Mouse (Mus musculus) liver, postnatal 0 days (tissue): ENCODE data around the gene Tmem107. TPM values are rescaled to one million over a fixed set of nuclear protein-coding genes. Genes with fewer than 3 reads are reported as not detected.

Experiments
- ATAC-seq: fragments of 200-750 bp; cut with Nextera tagmentation; 2 replicates; pipeline ENCODE4 v1.8.0; 2017; ENCODE audit warnings: mild to moderate bottlenecking, moderate library complexity
- DNase-seq: peaks from one replicate; pipeline ENCODE4 v3.0.0-alpha.2; 2016
- H3K27ac ChIP-seq: fragments of 300-500 bp; sonication (generic); 2 replicates; pipeline ENCODE4 v1.5.1; 2014; ENCODE audit warnings: antibody characterized with exemption, moderate library complexity, mild to moderate bottlenecking, low read depth
- H3K27me3 ChIP-seq: fragments of 300-500 bp; sonication (generic); 2 replicates; pipeline ENCODE4 v1.6.1; 2014; ENCODE audit warnings: low read length, control low read depth, mixed read lengths; ENCODE audit not compliant: insufficient read depth
- H3K36me3 ChIP-seq: fragments of 300-500 bp; sonication (generic); replicated peaks from 2 replicates; pipeline ENCODE4 v1.6.1; 2014; ENCODE audit warnings: mild to moderate bottlenecking, control low read depth, low read length, moderate library complexity, mixed read lengths; ENCODE audit not compliant: insufficient read depth
- H3K4me1 ChIP-seq: fragments of 300-500 bp; sonication (generic); 2 replicates; pipeline ENCODE4 v1.6.1; 2014; ENCODE audit warnings: antibody characterized with exemption, mild to moderate bottlenecking, control low read depth; ENCODE audit not compliant: insufficient read depth
- H3K4me2 ChIP-seq: fragments of 300-500 bp; sonication (generic); 2 replicates; pipeline ENCODE4 v1.6.1; 2014; ENCODE audit warnings: low read depth, mild to moderate bottlenecking, low read length, moderate library complexity, mixed read lengths
- H3K4me3 ChIP-seq: fragments of 300-500 bp; sonication (generic); 2 replicates; pipeline ENCODE4 v1.5.1; 2014; ENCODE audit warnings: low read depth, low read length
- H3K9ac ChIP-seq: fragments of 300-500 bp; sonication (generic); replicated peaks from 2 replicates; pipeline ENCODE4 v1.6.1; 2014; ENCODE audit warnings: mild to moderate bottlenecking, moderate library complexity
- H3K9me3 ChIP-seq: fragments of 300-500 bp; sonication (generic); 2 replicates; pipeline ENCODE4 v1.6.1; 2016; ENCODE audit warnings: mild to moderate bottlenecking, control low read depth, low read length, mixed read lengths
- CTCF ChIP-seq: sonication (generic); IDR thresholded peaks from 2 replicates; pipeline ENCODE4 v1.5.1; 2016; ENCODE audit warnings: antibody characterized with exemption, low read depth
- EP300 ChIP-seq: IDR thresholded peaks from 2 replicates; pipeline ENCODE4 v1.6.1; 2016; ENCODE audit warnings: antibody characterized with exemption, low read depth, mild to moderate bottlenecking
- WGBS: fragments of 180-500 bp; shearing (Covaris S2); extraction: QIAGEN DNeasy Blood & Tissue Kit; methylation state at CpG from one replicate; pipeline ENCODE4 v1.1.7; 2014; ENCODE audit not compliant: insufficient replicate concordance; 5-methylcytosine and 5-hydroxymethylcytosine counted together
- polyA plus RNA-seq: library from polyadenylated mRNA; unstranded; fragments of >200 nt; fragmentation: Nextera tagmentation; extraction: Ambion mirVana; gene quantifications from 2 replicates; pipeline ENCODE4 v1.2.1, GENCODE M21; 2015

The Tmem107 gene
- polyA plus RNA-seq, 1 experiment from 2014 or later: 13.0 TPM

DNA sequence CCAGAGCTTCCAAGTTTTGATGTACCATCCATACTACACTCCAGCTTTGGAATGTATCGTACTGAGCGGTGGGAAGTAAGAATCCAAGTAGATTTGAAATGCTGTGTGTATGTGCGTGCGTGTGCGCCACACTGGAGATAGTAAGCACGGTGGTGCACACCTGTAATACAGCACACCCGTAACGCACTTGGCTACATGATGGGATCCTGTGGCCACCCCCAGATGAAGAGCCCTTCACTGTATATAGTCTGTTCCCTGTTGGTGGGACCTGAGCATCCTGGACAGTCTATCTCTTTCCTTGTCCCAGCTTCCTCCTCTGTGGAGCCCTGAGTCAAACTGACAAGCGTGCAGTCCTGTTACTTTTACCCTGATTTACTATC lies 24.2 kb upstream of the Tmem107 start:
- ATAC-seq: no peak
- Histone ChIP-seq H3K27me3 (no peaks in the 10 kb centered on the region), H3K27ac (peak overlapping the region; percentile 93), H3K4me1 (peaks cover 19% of the 10 kb centered on the region), H3K4me2 (peak overlapping the region; percentile 93), H3K36me3 (peaks cover 35% of the 10 kb centered on the region), H3K9ac (peak overlapping the region; percentile 93), H3K4me3 (peak overlapping the region; percentile 92), H3K9me3 (no peaks in the 10 kb centered on the region)
- DNase-seq: no peak
- WGBS: 8% methylated on average over 9 of the region's 9 CpGs
- TF ChIP-seq CTCF (no peak), EP300 (no peak)

DNA sequence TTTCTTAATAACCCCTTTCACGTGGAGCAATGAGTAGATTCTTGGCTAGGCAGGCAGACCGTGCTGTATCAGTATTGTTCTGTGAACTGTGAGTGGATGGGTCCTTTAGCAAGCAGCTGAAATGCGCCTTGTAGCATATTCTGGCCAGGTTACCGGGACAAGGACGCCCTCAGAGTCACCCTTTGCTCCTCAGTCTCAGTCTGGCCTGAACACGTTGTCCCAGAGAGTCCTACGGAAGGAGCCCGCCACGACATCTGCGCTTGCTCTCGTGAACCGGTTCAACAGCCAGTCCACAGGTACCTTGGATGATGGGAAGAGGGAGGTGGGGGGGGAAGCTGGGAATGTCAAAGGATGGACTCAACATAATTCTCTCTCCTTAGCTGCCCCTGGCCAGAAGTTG lies 23.0 kb upstream of the Tmem107 start:
- Histone ChIP-seq H3K4me1 (peaks cover 22% of the 10 kb centered on the region), H3K9ac (peak overlapping the region; percentile 42), H3K4me3 (peak overlapping the region; percentile 92)

DNA sequence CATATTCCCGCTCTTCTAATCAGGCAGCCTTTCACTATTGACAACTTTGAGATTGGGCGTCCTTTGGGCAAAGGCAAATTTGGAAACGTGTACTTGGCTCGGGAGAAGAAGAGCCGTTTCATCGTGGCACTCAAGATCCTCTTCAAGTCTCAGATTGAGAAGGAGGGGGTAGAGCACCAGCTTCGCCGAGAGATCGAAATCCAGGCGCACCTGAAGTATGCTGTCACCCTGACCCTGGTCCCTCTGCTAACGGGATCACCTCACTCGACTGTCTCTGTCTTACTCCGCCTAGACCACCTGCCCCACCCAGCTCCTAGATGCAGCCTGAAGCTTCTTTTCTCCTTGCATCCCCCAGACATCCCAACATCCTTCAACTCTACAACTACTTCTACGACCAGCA lies 22.5 kb upstream of the Tmem107 start:
- no peak for TF ChIP-seq CTCF
- TF ChIP-seq EP300: no peak
- Histone ChIP-seq H3K9ac (no peak overlapping the region), H3K36me3 (peaks cover 39% of the 10 kb centered on the region), H3K27ac (no peak overlapping the region), H3K27me3 (no peaks in the 10 kb centered on the region), H3K4me3 (no peak overlapping the region), H3K9me3 (no peaks in the 10 kb centered on the region), H3K4me1 (peaks cover 22% of the 10 kb centered on the region), H3K4me2 (no peak overlapping the region)
- 90% methylated on average over 14 of the region's 14 CpGs for WGBS
- DNase-seq (no peak), ATAC-seq (no peak)

More for the DNA sequence above, 23.0 kb upstream of the Tmem107 start:
- Histone ChIP-seq H3K36me3 (peaks cover 39% of the 10 kb centered on the region), H3K27me3 (no peaks in the 10 kb centered on the region), H3K27ac (no peak overlapping the region), H3K9me3 (no peaks in the 10 kb centered on the region), H3K4me2 (peak overlapping the region; percentile 93)
- no peak for ATAC-seq
- 88% methylated on average over 12 of the region's 12 CpGs for WGBS
- DNase-seq: no peak
- TF ChIP-seq CTCF (no peak), EP300 (no peak)

DNA sequence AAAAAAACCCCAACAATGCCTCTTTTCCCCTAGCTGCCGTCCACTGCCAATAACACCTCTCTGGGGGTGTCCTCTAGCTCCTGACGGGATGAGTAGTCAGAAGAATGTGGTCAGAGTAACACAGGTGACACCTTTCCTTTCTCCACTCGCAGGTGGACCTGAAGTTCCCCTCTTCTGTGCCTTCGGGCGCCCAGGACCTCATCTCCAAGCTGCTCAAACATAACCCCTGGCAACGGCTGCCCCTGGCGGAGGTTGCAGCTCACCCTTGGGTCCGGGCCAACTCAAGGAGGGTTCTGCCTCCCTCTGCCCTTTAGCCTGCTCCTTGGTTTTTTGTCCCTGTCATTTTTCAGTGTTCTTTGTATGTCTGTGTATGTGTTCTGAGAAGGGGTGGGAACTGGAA lies 19.9 kb upstream of the Tmem107 start:
- Histone ChIP-seq H3K4me2 (no peak overlapping the region), H3K4me3 (no peak overlapping the region), H3K9me3 (no peaks in the 10 kb centered on the region), H3K36me3 (peaks cover 39% of the 10 kb centered on the region), H3K27ac (no peak overlapping the region), H3K27me3 (no peaks in the 10 kb centered on the region), H3K9ac (no peak overlapping the region), H3K4me1 (peaks cover 19% of the 10 kb centered on the region)
- no peak for DNase-seq
- ATAC-seq: no peak
- TF ChIP-seq CTCF (no peak), EP300 (no peak)
- WGBS: 90% methylated on average over 8 of the region's 8 CpGs

DNA sequence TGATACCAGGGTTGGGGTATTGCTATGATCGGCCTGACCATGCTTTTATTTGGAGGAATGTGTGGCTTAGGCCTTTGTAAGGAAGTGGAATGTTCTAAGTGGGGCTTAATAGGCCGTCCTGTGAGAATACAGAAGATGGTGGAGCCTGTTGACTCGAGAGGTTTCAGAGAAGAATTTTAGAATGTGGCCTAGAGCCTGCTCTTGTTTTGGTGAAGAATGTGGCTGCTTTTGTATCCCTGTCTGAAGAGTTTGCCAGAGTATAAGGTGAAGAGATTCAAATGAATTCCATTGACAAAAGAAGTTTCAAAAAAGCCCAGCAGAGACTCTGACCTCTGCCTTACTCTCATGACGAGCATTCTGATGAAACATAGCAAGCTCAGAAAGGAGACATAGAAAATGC lies 18.8 kb upstream of the Tmem107 start:
- H3K27me3 ChIP-seq: no peaks in the 10 kb centered on the region
- no peak overlapping the region for H3K27ac ChIP-seq
- no peak for DNase-seq
- H3K4me3 ChIP-seq: no peak overlapping the region
- H3K9ac ChIP-seq: no peak overlapping the region
- peaks cover 39% of the 10 kb centered on the region for H3K36me3 ChIP-seq
- 85% methylated on average over 4 of the region's 4 CpGs for WGBS
- ATAC-seq: no peak
- H3K4me2 ChIP-seq: no peak overlapping the region
- H3K9me3 ChIP-seq: no peaks in the 10 kb centered on the region
- TF ChIP-seq EP300: no peak
- TF ChIP-seq CTCF: no peak
- peaks cover 10% of the 10 kb centered on the region for H3K4me1 ChIP-seq

DNA sequence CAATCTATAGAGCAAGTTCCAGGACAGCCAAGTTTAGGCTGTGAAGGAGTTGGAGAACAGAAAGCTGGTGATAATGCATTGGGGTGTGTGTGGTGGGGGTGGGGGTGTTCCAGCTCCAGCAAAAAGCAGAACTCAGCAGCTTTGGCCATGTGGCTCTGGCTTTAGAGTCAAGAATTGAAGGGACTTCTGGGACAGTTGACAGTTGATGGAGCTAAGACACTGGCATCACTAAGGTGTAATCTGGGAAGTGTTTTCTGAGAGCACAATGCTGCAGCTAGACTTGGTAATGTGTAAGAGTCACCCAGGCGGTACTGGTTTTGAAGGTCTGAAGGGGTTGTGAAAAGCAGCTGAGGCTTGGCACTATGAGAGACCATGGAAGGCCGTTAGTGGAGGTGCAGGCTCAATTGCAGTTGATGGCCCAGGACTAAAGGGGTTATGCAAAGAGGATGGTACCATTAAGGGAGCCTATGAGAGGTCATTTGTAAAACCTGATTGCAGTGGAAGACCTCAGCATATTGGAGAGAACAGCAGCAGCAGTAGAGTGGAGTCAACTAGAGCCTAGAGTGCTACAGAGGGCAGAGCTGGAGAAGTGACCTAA lies 17.7 kb upstream of the Tmem107 start:
- no peak for TF ChIP-seq CTCF
- no peak for TF ChIP-seq EP300
- Histone ChIP-seq H3K4me1 (peaks cover 5% of the 10 kb centered on the region; the same call in 1 of the 2 replicates), H3K36me3 (peaks cover 33% of the 10 kb centered on the region), H3K27me3 (no peaks in the 10 kb centered on the region), H3K4me3 (no peak overlapping the region), H3K27ac (no peak overlapping the region), H3K9ac (no peak overlapping the region), H3K4me2 (no peak overlapping the region), H3K9me3 (no peaks in the 10 kb centered on the region)
- DNase-seq (no peak), ATAC-seq (no peak)
- 90% methylated on average over 2 of the region's 2 CpGs for WGBS
